ENCODE assay signal across 8 mouse cellular contexts in genomic region chr14:15437501-15437941, GRCm38 (mm10). TPM values are rescaled to one million over a fixed set of nuclear protein-coding genes. Genes with fewer than 3 reads are reported as not detected.
A peak's percentile ranks its signal among the peaks of the same experiment; 100 is the strongest.
DNase-seq lines count a peak whose midpoint lies in the region; ATAC-seq and TF ChIP-seq lines count a peak whose summit lies in the region.

No protein-coding gene starts in this region.

- no peak overlapping the region for H3K9ac ChIP-seq in embryonic facial prominence, embryonic 12.5 days
- peak overlapping the region; percentile 51 for H3K9ac ChIP-seq in heart, postnatal 0 days (replicated peaks; ENCODE audit: low read depth, low read length)
- peak overlapping the region; percentile 76 for H3K9ac ChIP-seq in neural tube, embryonic 15.5 days (replicated peaks)

- H3K9me3 ChIP-seq in embryonic facial prominence, embryonic 12.5 days: no peaks in the 10 kb centered on the region
- H3K9me3 ChIP-seq in heart, postnatal 0 days (replicated peaks; ENCODE audit: control insufficient read depth, low read length): no peaks in the 10 kb centered on the region
- no peaks in the 10 kb centered on the region for H3K9me3 ChIP-seq in neural tube, embryonic 15.5 days (replicated peaks)

- H3K4me2 ChIP-seq in embryonic facial prominence, embryonic 12.5 days (replicated peaks): peak overlapping the region; percentile 89
- peak overlapping the region; percentile 88 for H3K4me2 ChIP-seq in heart, postnatal 0 days (ENCODE audit: low read depth, low read length)
- H3K4me2 ChIP-seq in neural tube, embryonic 15.5 days: peak overlapping the region; percentile 92

- no peaks in the 10 kb centered on the region for H3K4me1 ChIP-seq in embryonic facial prominence, embryonic 12.5 days
- H3K4me1 ChIP-seq in heart, postnatal 0 days (ENCODE audit: control insufficient read depth, insufficient read depth): peaks cover 12% of the 10 kb centered on the region
- peaks cover 5% of the 10 kb centered on the region; the same call in 1 of the 2 replicates for H3K4me1 ChIP-seq in neural tube, embryonic 15.5 days

- TF ChIP-seq EP300 in heart, postnatal 0 days (IDR thresholded peaks at IDR 0.05; ENCODE audit: low read depth): no peak

- TF ChIP-seq CTCF in heart, postnatal 0 days (IDR thresholded peaks at IDR 0.05; ENCODE audit: low read depth): 0 out of 2 replicates have a peak, but pooled peaks have one; percentile 2

- no peak for ATAC-seq in embryonic facial prominence, embryonic 12.5 days (ENCODE audit: insufficient number of reproducible peaks, insufficient read depth, low FRiP score, low TSS enrichment)
- 0 out of 2 replicates have a peak, but pooled peaks have one; percentile 13 for ATAC-seq in heart, postnatal 0 days (ENCODE audit: insufficient read depth, low read depth)
- ATAC-seq in neural tube, embryonic 15.5 days (ENCODE audit: low FRiP score): peak; percentile 33
- ATAC-seq in inflammation-experienced regulatory T-cells, adult 6 months: no peak

- H3K27ac ChIP-seq in embryonic facial prominence, embryonic 12.5 days: no peak overlapping the region
- peak overlapping the region; percentile 33; the same call in 1 of the 2 replicates for H3K27ac ChIP-seq in heart, postnatal 0 days (ENCODE audit: low read depth)
- H3K27ac ChIP-seq in neural tube, embryonic 15.5 days (replicated peaks): peak overlapping the region; percentile 90

- intact Hi-C loops in left cerebral cortex, postnatal 36 days (cut with DNase I): loop anchor here (5.0 kb wide), 1 partner anchor 60 kb away; no protein-coding TSS in a partner anchor

- peak overlapping the region; percentile 57 for H3K4me3 ChIP-seq in embryonic facial prominence, embryonic 12.5 days
- peak overlapping the region; percentile 63 for H3K4me3 ChIP-seq in heart, postnatal 0 days (ENCODE audit: low read depth, low read length)
- H3K4me3 ChIP-seq in neural tube, embryonic 15.5 days (replicated peaks): peak overlapping the region; percentile 74

- peaks cover 4% of the 10 kb centered on the region; the same call in 1 of the 2 replicates for H3K27me3 ChIP-seq in embryonic facial prominence, embryonic 12.5 days
- no peaks in the 10 kb centered on the region for H3K27me3 ChIP-seq in heart, postnatal 0 days (ENCODE audit: control insufficient read depth, insufficient read depth, low read length)
- H3K27me3 ChIP-seq in neural tube, embryonic 15.5 days (replicated peaks): no peaks in the 10 kb centered on the region

- 3% methylated on average over 15 of the region's 15 CpGs for WGBS in embryonic facial prominence, embryonic 12.5 days
- 5% methylated on average over 15 of the region's 15 CpGs for whole genome bisulfite sequencing in heart, postnatal 0 days
- 4% methylated on average over 15 of the region's 15 CpGs for WGBS in neural tube, embryonic 15.5 days

- DNase-seq in ovary, postnatal 36 days (ENCODE audit: low spot score): peak; percentile 6
- no peak for DNase-seq in ovary, adult 18-20 months (ENCODE audit: low spot score)
- DNase-seq in heart, postnatal 0 days (ENCODE audit: low spot score): peak; percentile 28
- peak; percentile 40 to 46 for DNase-seq in left cerebral cortex, postnatal 36 days (ENCODE audit: low spot score in 2 of 2)
- no peak for DNase-seq in gastrocnemius, postnatal 10 days

- no peaks in the 10 kb centered on the region for H3K36me3 ChIP-seq in embryonic facial prominence, embryonic 12.5 days
- H3K36me3 ChIP-seq in heart, postnatal 0 days (replicated peaks; ENCODE audit: control insufficient read depth, insufficient read depth, low read length): 0 out of 2 replicates have a peak, but pooled peaks cover 6% of the 10 kb centered on the region
- no peaks in the 10 kb centered on the region for H3K36me3 ChIP-seq in neural tube, embryonic 15.5 days

RNA-seq across cellular contexts. Expression of gene Lrrc3b, which starts 1.3 kb away (rescaled TPM):
- 1.8 and 2.1 TPM in 2 replicates for polyA plus RNA-seq in embryonic facial prominence, embryonic 12.5 days (2016; fragmentation: Nextera tagmentation; extraction: Ambion mirVana)
- 12.4 and 23.0 TPM in 2 replicates for total RNA-seq in heart, postnatal 0 days (2014; rRNA removed; ENCODE audit: low replicate concordance)
- 13.2 and 15.0 TPM in 2 replicates for polyA plus RNA-seq in heart, postnatal 0 days (2015; fragmentation: Nextera tagmentation; extraction: Ambion mirVana)
- total RNA-seq in left cerebral cortex, postnatal 36 days (2021): 10 to 100 TPM; 20.9 to 21.3 TPM
- polyA plus RNA-seq in neural tube, embryonic 15.5 days (2015; fragmentation: Nextera tagmentation; extraction: Ambion mirVana): 25.4 and 29.2 TPM in 2 replicates
- not detected for polyA plus RNA-seq in inflammation-experienced regulatory T-cells, adult 6 months (2017; shearing (Covaris generic))
- total RNA-seq in gastrocnemius, postnatal 10 days (2021): 1 to 10 TPM; 2.7 to 4.6 TPM

Comparison
In these comparisons a context has a peak if more than half of its experiments do, and no peak if none do; other contexts are left out.
1. DNase-seq: peak in ovary, postnatal 36 days (single experiment), heart, postnatal 0 days (single experiment) and left cerebral cortex, postnatal 36 days (2 of 2); none in ovary, adult 18-20 months (single experiment) and gastrocnemius, postnatal 10 days (single experiment).
2. ATAC-seq: peak in heart, postnatal 0 days (single experiment) and neural tube, embryonic 15.5 days (single experiment); none in embryonic facial prominence, embryonic 12.5 days (single experiment) and inflammation-experienced regulatory T-cells, adult 6 months (single experiment).
3. Peak in every context shown above with its lines, with median percentiles within 50 percentile points of each other: H3K4me2 ChIP-seq and H3K4me3 ChIP-seq.